Mouse (Mus musculus): ENCODE results near the gene Rnf113a2.

The Rnf113a2 gene

GRCm38 (mm10) chr12:84407874-84408818 lies 8.8 kb upstream of the Rnf113a2 start:
- in situ Hi-C loops (cut with MboI, MseI), result no loop called here

- in situ Hi-C loops (cut with MboI, MseI), result no loop called here
Observed at GRCm38 (mm10) chr12:84408819-84409507, 8.0 kb upstream of the Rnf113a2 start, which contains the start of the genes Entpd5 and Bbof1. Gene Entpd5, minus strand, starts transcription at chr12:84409029. Gene Bbof1, plus strand, starts transcription at chr12:84409071.

GRCm38 (mm10) chr12:84417605-84417922 lies 568 bp downstream of the Rnf113a2 start:
- in situ Hi-C loops (cut with MboI, MseI), result no loop called here

- in situ Hi-C loops (cut with MboI, MseI), result no loop called here
Observed at GRCm38 (mm10) chr12:84423990-84424389, 7.0 kb downstream of the Rnf113a2 start.

- in situ Hi-C loops (cut with MboI, MseI), result no loop called here
Observed at GRCm38 (mm10) chr12:84429825-84430224, 12.8 kb downstream of the Rnf113a2 start.

- in situ Hi-C loops (cut with MboI, MseI), result no loop called here
Observed at GRCm38 (mm10) chr12:84438697-84439096, 21.7 kb downstream of the Rnf113a2 start.

DNA sequence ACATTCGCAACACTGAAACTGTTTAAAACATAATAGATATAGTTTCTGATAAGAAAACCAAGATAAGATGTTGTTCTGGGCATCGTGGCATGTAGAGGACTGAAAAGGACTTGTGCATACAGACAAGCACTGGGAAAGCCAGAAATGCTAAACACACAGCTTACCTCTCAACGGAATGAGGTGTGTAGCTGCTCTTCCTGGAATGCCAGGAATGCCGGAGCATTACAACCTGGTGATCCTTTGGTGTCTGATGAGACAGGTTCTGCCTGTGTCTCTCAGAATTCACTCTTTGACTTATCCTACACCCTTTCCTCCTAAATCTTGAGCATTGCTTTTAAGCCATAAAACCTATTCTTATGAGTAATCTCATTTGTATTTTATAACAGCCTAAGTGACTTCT lies 25.5 kb downstream of the Rnf113a2 start:
- in situ Hi-C loops (cut with MboI, MseI), result no loop called here

GRCm38 (mm10) chr12:84447386-84447785 lies 30.4 kb downstream of the Rnf113a2 start:
- in situ Hi-C loops (cut with MboI, MseI), result no loop called here

DNA sequence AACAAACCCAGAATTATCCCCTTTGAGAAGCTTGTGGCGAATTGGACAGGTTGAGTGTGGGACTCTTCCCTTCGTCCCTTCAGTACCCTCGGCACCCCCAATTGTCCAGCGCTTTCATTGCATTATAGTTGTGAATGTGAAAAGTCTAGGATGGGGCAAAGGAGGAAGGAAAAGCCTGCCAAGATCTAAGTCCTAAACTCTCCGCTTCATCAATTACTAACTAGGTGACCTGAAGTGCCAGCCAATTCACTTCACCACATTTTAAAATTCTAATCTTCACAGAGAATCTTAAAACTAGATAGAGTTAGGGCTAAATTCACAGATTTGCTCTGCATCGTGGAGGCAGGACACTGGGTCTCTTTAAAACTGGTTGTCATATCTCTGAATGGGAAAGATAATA lies 31.2 kb downstream of the Rnf113a2 start:
- in situ Hi-C loops (cut with MboI, MseI), result no loop called here

- in situ Hi-C loops (cut with MboI, MseI), result no loop called here
Observed at GRCm38 (mm10) chr12:84449887-84450286, 32.9 kb downstream of the Rnf113a2 start.

DNA sequence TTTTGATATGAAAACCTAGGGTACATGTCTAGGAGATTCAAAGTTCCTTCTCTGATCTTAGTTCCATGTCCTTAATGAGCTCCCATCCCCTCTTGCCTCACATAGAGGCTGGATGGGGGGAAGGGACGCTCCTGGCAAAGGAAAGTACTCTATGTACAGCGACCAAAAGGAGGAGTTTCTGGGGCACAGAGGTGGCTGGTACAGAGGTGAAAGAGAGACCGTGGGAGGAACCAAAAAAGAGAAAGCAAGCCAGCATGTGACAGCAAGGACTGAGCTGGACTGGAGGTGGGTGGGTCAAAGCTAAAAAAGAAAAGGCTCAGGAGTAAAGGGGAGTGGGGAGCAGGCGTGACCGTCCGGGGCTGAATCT lies 33.3 kb downstream of the Rnf113a2 start:
- in situ Hi-C loops (cut with MboI, MseI), result no loop called here

- in situ Hi-C loops (cut with MboI, MseI), result no loop called here
Observed at GRCm38 (mm10) chr12:84450718-84451646, 34.0 kb downstream of the Rnf113a2 start, which contains the start of the genes Aldh6a1 and Lin52. Gene Aldh6a1, minus strand, starts transcription at chr12:84451004. Gene Lin52, plus strand, starts transcription at chr12:84451422.

- in situ Hi-C loops (cut with MboI, MseI), result no loop called here
Observed at GRCm38 (mm10) chr12:84451801-84452200, 34.8 kb downstream of the Rnf113a2 start.

GRCm38 (mm10) chr12:84456911-84457310 lies 39.9 kb downstream of the Rnf113a2 start:
- in situ Hi-C loops (cut with MboI, MseI), result no loop called here

GRCm38 (mm10) chr12:84459845-84460244 lies 42.8 kb downstream of the Rnf113a2 start:
- in situ Hi-C loops (cut with MboI, MseI), result no loop called here

- in situ Hi-C loops (cut with MboI, MseI), result no loop called here
Observed at GRCm38 (mm10) chr12:84461416-84461815, 44.4 kb downstream of the Rnf113a2 start.

DNA sequence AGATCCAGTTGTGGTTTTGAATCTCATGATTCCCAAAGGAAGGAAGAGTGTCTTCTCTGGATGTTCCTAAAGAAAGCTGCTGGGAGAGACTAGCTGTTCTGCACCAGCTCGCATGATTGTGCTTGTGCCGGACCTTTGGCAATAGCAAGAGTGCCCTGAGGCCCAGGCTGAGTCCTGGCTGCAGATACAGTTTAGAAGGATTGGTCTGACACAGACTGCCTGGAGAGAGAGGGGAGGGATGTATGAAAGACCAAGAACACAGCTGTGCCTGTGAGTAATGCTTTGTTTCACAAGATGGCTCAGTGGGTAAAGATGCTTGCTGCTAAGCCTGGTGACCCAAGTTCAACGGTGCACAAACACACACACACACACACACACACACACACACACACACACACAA lies 45.9 kb downstream of the Rnf113a2 start:
- in situ Hi-C loops (cut with MboI, MseI), result no loop called here

Measured in T-helper 2 cell (primary cell).